Comparison of ENCODE assay signal across 8 mouse cellular contexts in genomic region chr5:75154621-75155235, GRCm38 (mm10). TPM values are rescaled to one million over a fixed set of nuclear protein-coding genes. Genes with fewer than 3 reads are reported as not detected.
A peak's percentile ranks its signal among the peaks of the same experiment; 100 is the strongest.
DNase-seq lines count a peak whose midpoint lies in the region; ATAC-seq lines count a peak whose summit lies in the region.

No protein-coding gene starts in this region.

- H3K4me2 ChIP-seq in forebrain, embryonic 16.5 days (ENCODE audit: low read length), result peak overlapping the region; percentile 44
- H3K4me2 ChIP-seq in hindbrain, embryonic 14.5 days (replicated peaks), result peak overlapping the region; percentile 31
- H3K4me2 ChIP-seq in liver, embryonic 13.5 days, result peak overlapping the region; percentile 48

- peak overlapping the region; percentile 27 for H3K4me3 ChIP-seq in forebrain, embryonic 16.5 days (replicated peaks; ENCODE audit: low read length)
- H3K4me3 ChIP-seq in hindbrain, embryonic 14.5 days (replicated peaks; ENCODE audit: low read length), result peak overlapping the region; percentile 23
- H3K4me3 ChIP-seq in liver, embryonic 13.5 days (replicated peaks), result peak overlapping the region; percentile 42

- H3K4me1 ChIP-seq in forebrain, embryonic 16.5 days (replicated peaks; ENCODE audit: control insufficient read depth, insufficient read depth, low read length), result peaks cover 52% of the 10 kb centered on the region
- H3K4me1 ChIP-seq in hindbrain, embryonic 14.5 days (replicated peaks; ENCODE audit: control insufficient read depth, insufficient read depth, low read length), result peaks cover 23% of the 10 kb centered on the region; the same call in 1 of the 2 replicates
- peaks cover 17% of the 10 kb centered on the region for H3K4me1 ChIP-seq in liver, embryonic 13.5 days (replicated peaks)

- H3K27ac ChIP-seq in forebrain, embryonic 16.5 days (ENCODE audit: low read length), result no peak overlapping the region
- H3K27ac ChIP-seq in hindbrain, embryonic 14.5 days, result no peak overlapping the region
- peak overlapping the region; percentile 43; the same call in 1 of the 2 replicates for H3K27ac ChIP-seq in liver, embryonic 13.5 days

- DNase-seq in ovary, postnatal 36 days (ENCODE audit: low spot score), result peak; percentile 42
- no peak for DNase-seq in ovary, adult 18-20 months (ENCODE audit: low spot score)
- DNase-seq in hindbrain, embryonic 14.5 days (ENCODE audit: low spot score), result no peak
- DNase-seq in liver, embryonic 13.5 days, result no peak
- DNase-seq in retina, postnatal 1 day, result peak; percentile 44
- no peak for DNase-seq in T-cell, adult 2 months (ENCODE audit: low spot score)

- no peaks in the 10 kb centered on the region for H3K36me3 ChIP-seq in forebrain, embryonic 16.5 days (ENCODE audit: control insufficient read depth, insufficient read depth)
- H3K36me3 ChIP-seq in hindbrain, embryonic 14.5 days (replicated peaks; ENCODE audit: control insufficient read depth, insufficient read depth), result no peaks in the 10 kb centered on the region
- no peaks in the 10 kb centered on the region for H3K36me3 ChIP-seq in liver, embryonic 13.5 days

- H3K9ac ChIP-seq in forebrain, embryonic 16.5 days (replicated peaks; ENCODE audit: low read depth, low read length), result no peak overlapping the region
- H3K9ac ChIP-seq in hindbrain, embryonic 14.5 days, result peak overlapping the region; percentile 24; the same call in 1 of the 2 replicates
- 0 out of 2 replicates have a peak overlapping the region, but pooled peaks have one; percentile 53 for H3K9ac ChIP-seq in liver, embryonic 13.5 days

- H3K27me3 ChIP-seq in forebrain, embryonic 16.5 days (replicated peaks; ENCODE audit: control insufficient read depth, insufficient read depth, low read length), result peaks cover 50% of the 10 kb centered on the region
- peaks cover 66% of the 10 kb centered on the region for H3K27me3 ChIP-seq in hindbrain, embryonic 14.5 days (ENCODE audit: control insufficient read depth, insufficient read depth, low read length)
- peaks cover 76% of the 10 kb centered on the region for H3K27me3 ChIP-seq in liver, embryonic 13.5 days

- H3K9me3 ChIP-seq in forebrain, embryonic 16.5 days (ENCODE audit: control insufficient read depth, low read length), result no peaks in the 10 kb centered on the region
- no peaks in the 10 kb centered on the region for H3K9me3 ChIP-seq in hindbrain, embryonic 14.5 days (ENCODE audit: control insufficient read depth, low read length)
- H3K9me3 ChIP-seq in liver, embryonic 13.5 days (replicated peaks), result no peaks in the 10 kb centered on the region

- under 1% methylated on average over 21 of the region's 21 CpGs for WGBS in forebrain, embryonic 16.5 days
- WGBS in hindbrain, embryonic 14.5 days, result 2% methylated on average over 21 of the region's 21 CpGs
- WGBS in liver, embryonic 13.5 days (ENCODE audit: insufficient replicate concordance), result under 1% methylated on average over 21 of the region's 21 CpGs

- ATAC-seq in forebrain, embryonic 16.5 days, result no peak
- ATAC-seq in hindbrain, embryonic 14.5 days (ENCODE audit: low FRiP score), result no peak
- ATAC-seq in liver, embryonic 13.5 days (ENCODE audit: low read depth), result no peak
- no peak for ATAC-seq in monocyte, adult 5-6 weeks (replicated peaks; ENCODE audit: insufficient number of reproducible peaks, low FRiP score, low TSS enrichment, poor library complexity, severe bottlenecking)

RNA-seq across cellular contexts. Expression of gene Pdgfra, which starts 2.6 kb away (rescaled TPM):
- polyA plus RNA-seq in forebrain, embryonic 16.5 days (2015; fragmentation: Nextera tagmentation; extraction: Ambion mirVana), result 11.3 and 12.1 TPM in 2 replicates
- 24.1 and 26.1 TPM in 2 replicates for polyA plus RNA-seq in hindbrain, embryonic 14.5 days (2014; fragmentation: Nextera tagmentation; extraction: Ambion mirVana)
- polyA plus RNA-seq in liver, embryonic 13.5 days (2015; fragmentation: Nextera tagmentation; extraction: Ambion mirVana), result 2.6 and 3.3 TPM in 2 replicates
- total RNA-seq in monocyte, adult 5-6 weeks (2017), result not detected in 3 replicates

Comparison
In these comparisons a context has a peak if more than half of its experiments do, and no peak if none do; other contexts are left out.
1. DNase-seq: peak in ovary, postnatal 36 days (single experiment) and retina, postnatal 1 day (single experiment); none in ovary, adult 18-20 months (single experiment), hindbrain, embryonic 14.5 days (single experiment), liver, embryonic 13.5 days (single experiment) and T-cell, adult 2 months (single experiment).
2. Peak in every context shown above with its lines, with median percentiles within 50 percentile points of each other: H3K4me2 ChIP-seq and H3K4me3 ChIP-seq.